Mouse (Mus musculus): ENCODE measurements around the gene 1700001J03Rik. TPM values are rescaled to one million over a fixed set of nuclear protein-coding genes. Genes with fewer than 3 reads are reported as not detected.

The 1700001J03Rik gene
- polyA plus RNA-seq, 1 experiment = 1.7 TPM

DNA sequence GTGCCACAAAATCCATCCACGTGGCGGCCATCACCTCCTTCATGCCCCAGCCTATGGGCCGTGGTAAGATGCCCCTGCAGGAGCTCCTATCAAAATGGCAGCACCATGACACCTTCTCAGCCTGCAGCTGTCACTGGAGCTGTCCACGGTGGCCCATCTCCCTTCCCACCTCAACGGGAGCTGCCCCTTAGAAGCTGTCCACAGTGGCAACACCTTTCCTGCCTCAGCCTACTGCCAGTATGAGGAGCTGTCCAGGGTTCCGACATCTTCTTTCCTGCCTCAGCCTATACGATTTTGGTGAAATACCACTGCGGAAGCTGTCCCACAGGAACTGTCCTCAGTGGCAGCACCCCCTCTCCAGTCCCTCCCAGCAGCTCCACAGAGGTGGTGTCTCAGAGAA, 42.4 kb upstream of the 1700001J03Rik start:
- Histone ChIP-seq H3K4me3 (ENCODE audit: insufficient read depth, low read depth, low read length) (no peak overlapping the region), H3K4me1 (ENCODE audit: control insufficient read depth, insufficient read depth, low read length) (0 out of 2 replicates have a peak, but pooled peaks cover 3% of the 10 kb centered on the region), H3K27ac (ENCODE audit: insufficient read depth, low read depth, low read length) (no peak overlapping the region), H3K36me3 (ENCODE audit: control insufficient read depth, insufficient read depth, low read length) (no peaks in the 10 kb centered on the region), H3K27me3 (replicated peaks; ENCODE audit: control insufficient read depth, insufficient read depth, low read length) (no peaks in the 10 kb centered on the region)
- TF ChIP-seq CTCF (conservative IDR thresholded peaks at IDR 0.05; ENCODE audit: insufficient read depth, insufficient read length, low read depth, low read length) = no peak
- TF ChIP-seq POLR2A (IDR thresholded peaks at IDR 0.05; ENCODE audit: low read depth, low read length) = no peak
- DNase-seq = no peak
- 92% methylated on average over 8 of the region's 8 CpGs for WGBS

DNA sequence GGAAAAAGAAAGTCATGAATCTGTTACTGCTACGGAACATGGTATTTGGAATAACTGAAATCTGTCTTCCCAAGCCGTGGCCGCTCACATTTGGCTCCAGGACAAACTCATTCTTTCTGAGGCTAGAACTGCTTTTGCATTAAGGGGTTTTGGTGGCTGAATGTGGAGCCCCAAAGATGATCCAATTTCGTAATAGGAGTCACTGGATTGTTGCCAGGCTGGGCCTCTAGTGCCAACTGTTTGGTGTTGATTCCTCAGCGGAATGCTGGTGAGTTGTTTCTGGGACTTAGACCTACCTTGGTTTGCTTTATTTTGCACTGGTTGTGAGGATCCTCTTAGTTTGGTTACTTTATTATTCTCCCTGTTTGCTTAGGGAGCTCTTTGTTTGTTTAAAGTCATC, 38.7 kb upstream of the 1700001J03Rik start:
- Histone ChIP-seq H3K27ac (ENCODE audit: insufficient read depth, low read depth, low read length) (no peak overlapping the region), H3K4me3 (ENCODE audit: insufficient read depth, low read depth, low read length) (no peak overlapping the region), H3K27me3 (replicated peaks; ENCODE audit: control insufficient read depth, insufficient read depth, low read length) (no peaks in the 10 kb centered on the region), H3K36me3 (ENCODE audit: control insufficient read depth, insufficient read depth, low read length) (no peaks in the 10 kb centered on the region), H3K4me1 (ENCODE audit: control insufficient read depth, insufficient read depth, low read length) (no peaks in the 10 kb centered on the region; the same call in 1 of the 2 replicates)
- WGBS = 78% methylated on average over 5 of the region's 5 CpGs
- TF ChIP-seq CTCF (conservative IDR thresholded peaks at IDR 0.05; ENCODE audit: insufficient read depth, insufficient read length, low read depth, low read length) (no peak), POLR2A (IDR thresholded peaks at IDR 0.05; ENCODE audit: low read depth, low read length) (no peak)
- DNase-seq = peak; percentile 60

DNA sequence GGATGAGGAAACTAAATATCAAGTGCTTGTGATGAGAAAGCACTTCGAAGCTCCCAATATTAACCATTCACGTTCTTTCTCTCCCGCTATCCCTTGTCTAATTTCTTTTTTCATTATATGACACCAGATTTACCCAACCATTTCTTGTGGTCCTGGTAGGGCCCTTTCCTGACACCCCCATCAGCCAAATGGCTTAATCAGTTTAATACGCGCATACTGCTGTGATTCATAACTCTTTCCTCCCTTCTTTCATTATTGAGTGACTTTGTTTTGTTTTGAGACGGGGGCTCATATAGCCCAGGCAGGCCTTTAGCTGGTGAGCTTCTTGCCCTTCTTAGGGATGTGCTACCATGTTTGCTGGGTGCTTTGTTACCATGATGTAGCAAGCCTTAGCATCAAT, 36.6 kb upstream of the 1700001J03Rik start:
- TF ChIP-seq CTCF (conservative IDR thresholded peaks at IDR 0.05; ENCODE audit: insufficient read depth, insufficient read length, low read depth, low read length) = no peak
- no peak for TF ChIP-seq POLR2A (IDR thresholded peaks at IDR 0.05; ENCODE audit: low read depth, low read length)
- no peaks in the 10 kb centered on the region for H3K27me3 ChIP-seq (replicated peaks; ENCODE audit: control insufficient read depth, insufficient read depth, low read length)
- no peaks in the 10 kb centered on the region; the same call in 1 of the 2 replicates for H3K4me1 ChIP-seq (ENCODE audit: control insufficient read depth, insufficient read depth, low read length)
- peaks cover 4% of the 10 kb centered on the region for H3K36me3 ChIP-seq (ENCODE audit: control insufficient read depth, insufficient read depth, low read length)
- H3K4me3 ChIP-seq (ENCODE audit: insufficient read depth, low read depth, low read length) = peak overlapping the region; percentile 63
- H3K27ac ChIP-seq (ENCODE audit: insufficient read depth, low read depth, low read length) = peak overlapping the region; percentile 96
- DNase-seq = no peak
- WGBS = 23% methylated on average over 6 of the region's 6 CpGs

DNA sequence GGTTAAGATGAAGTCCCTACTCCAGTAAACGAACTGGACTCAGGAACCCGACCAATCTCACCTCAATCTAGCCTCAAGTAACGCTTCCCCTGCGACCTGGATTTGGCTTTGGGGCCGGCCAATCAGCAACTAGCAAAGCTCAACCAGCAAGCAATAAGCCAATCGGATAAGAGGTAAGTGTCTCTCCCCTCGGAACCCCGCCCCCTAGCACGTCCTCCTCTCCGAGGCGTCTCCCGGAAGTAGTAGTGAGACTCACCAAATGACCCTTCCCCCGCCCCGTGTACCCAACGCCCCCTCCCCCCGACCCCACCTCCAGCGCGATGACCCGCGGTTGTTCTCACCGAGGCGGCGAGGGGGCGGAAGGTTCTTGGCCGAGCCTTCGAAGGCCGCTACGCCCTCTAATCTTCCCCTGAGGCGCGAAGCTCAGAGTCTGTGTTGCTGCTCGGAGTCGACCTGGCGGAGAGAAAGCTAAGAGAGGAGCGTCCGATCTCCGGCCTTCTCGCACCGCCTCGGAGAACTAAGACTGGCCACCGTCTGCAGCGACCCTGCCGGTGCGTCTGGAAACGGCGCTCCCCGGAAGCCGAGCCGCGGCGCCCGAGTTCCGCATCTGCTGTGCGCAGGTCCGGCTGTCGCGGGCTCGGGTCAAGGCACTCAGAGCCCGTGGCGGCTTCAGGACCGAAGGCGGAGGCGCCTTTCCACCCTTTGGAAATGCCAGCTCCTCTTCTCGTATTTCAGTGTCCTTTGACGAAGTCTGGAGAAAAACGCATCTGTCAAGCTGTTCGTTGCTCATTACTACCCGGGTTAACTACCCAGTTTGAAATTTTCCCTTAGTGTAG, 36.0 kb upstream of the 1700001J03Rik start, which contains the start of gene Rnf6:
Gene Rnf6 (minus strand): TSS at position 677 of the 836 bp plus-strand sequence.
- peak; percentile 98 for DNase-seq
- H3K4me1 ChIP-seq (ENCODE audit: control insufficient read depth, insufficient read depth, low read length) = no peaks in the 10 kb centered on the region; the same call in 1 of the 2 replicates
- under 1% methylated on average over 66 of the region's 67 CpGs for WGBS

DNA sequence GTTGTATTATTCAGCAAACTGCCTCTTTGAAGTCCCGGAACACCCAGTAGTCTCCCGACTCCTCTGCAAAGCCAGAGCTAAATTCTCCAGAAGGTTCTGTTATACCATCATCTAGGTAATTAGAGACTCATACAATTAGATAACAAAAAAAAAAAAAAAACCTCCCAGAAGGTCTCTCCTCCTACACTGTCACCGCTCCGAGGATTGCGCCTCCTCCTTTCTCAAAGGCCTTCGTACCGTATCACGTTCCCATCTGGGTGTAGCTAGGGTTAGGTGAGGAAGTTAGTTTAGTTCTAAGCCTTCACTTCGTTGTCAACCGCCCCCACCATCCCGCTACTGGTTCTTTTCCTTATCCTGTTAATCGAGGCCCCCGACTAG, 35.4 kb upstream of the 1700001J03Rik start:
- DNase-seq = no peak
- Histone ChIP-seq H3K36me3 (ENCODE audit: control insufficient read depth, insufficient read depth, low read length) (peaks cover 7% of the 10 kb centered on the region), H3K27me3 (replicated peaks; ENCODE audit: control insufficient read depth, insufficient read depth, low read length) (no peaks in the 10 kb centered on the region), H3K4me1 (ENCODE audit: control insufficient read depth, insufficient read depth, low read length) (no peaks in the 10 kb centered on the region; the same call in 1 of the 2 replicates), H3K27ac (ENCODE audit: insufficient read depth, low read depth, low read length) (peak overlapping the region; percentile 69), H3K4me3 (ENCODE audit: insufficient read depth, low read depth, low read length) (peak overlapping the region; percentile 63)
- TF ChIP-seq POLR2A (IDR thresholded peaks at IDR 0.05; ENCODE audit: low read depth, low read length) (no peak), CTCF (conservative IDR thresholded peaks at IDR 0.05; ENCODE audit: insufficient read depth, insufficient read length, low read depth, low read length) (no peak)
- 3% methylated on average over 13 of the region's 13 CpGs for WGBS

More for the DNA sequence above, 36.0 kb upstream of the 1700001J03Rik start, which contains the start of gene Rnf6:
- TF ChIP-seq CTCF (conservative IDR thresholded peaks at IDR 0.05; ENCODE audit: insufficient read depth, insufficient read length, low read depth, low read length) = no peak
- peak; percentile 52 for TF ChIP-seq POLR2A (IDR thresholded peaks at IDR 0.05; ENCODE audit: low read depth, low read length)
- peak within 1 kb of the TSS; percentile 63 for H3K4me3 ChIP-seq (ENCODE audit: insufficient read depth, low read depth, low read length)
- H3K36me3 ChIP-seq (ENCODE audit: control insufficient read depth, insufficient read depth, low read length) = peaks cover 4% of the 10 kb centered on the region
- no peaks in the 10 kb centered on the region for H3K27me3 ChIP-seq (replicated peaks; ENCODE audit: control insufficient read depth, insufficient read depth, low read length)
- peak within 1 kb of the TSS; percentile 96 for H3K27ac ChIP-seq (ENCODE audit: insufficient read depth, low read depth, low read length)

DNA sequence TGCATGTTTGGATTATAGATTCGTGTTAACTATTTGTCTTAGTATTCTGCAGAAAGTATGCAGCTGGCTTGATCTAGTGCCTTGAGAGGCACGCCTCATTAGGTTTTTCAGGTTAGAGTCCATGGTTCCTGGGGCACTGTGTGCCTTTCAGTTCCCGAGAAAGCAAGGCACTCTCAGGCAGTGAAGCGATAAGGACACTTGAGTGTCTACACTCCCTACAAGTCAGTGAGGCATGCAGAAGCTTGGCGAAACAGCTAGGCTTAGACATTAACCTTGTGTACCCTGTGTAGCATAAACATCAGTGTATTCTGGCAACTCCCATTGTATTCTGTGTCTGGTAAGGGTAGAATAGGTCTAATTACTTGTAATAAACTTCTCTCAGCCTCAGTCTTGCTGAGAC, 20.4 kb upstream of the 1700001J03Rik start:
- Histone ChIP-seq H3K4me3 (ENCODE audit: insufficient read depth, low read depth, low read length) (no peak overlapping the region), H3K27me3 (replicated peaks; ENCODE audit: control insufficient read depth, insufficient read depth, low read length) (no peaks in the 10 kb centered on the region), H3K27ac (ENCODE audit: insufficient read depth, low read depth, low read length) (peak overlapping the region; percentile 97), H3K36me3 (ENCODE audit: control insufficient read depth, insufficient read depth, low read length) (peaks cover 5% of the 10 kb centered on the region), H3K4me1 (ENCODE audit: control insufficient read depth, insufficient read depth, low read length) (peaks cover 26% of the 10 kb centered on the region)
- 31% methylated on average over 5 of the region's 5 CpGs for WGBS
- TF ChIP-seq CTCF (conservative IDR thresholded peaks at IDR 0.05; ENCODE audit: insufficient read depth, insufficient read length, low read depth, low read length) = no peak
- TF ChIP-seq POLR2A (IDR thresholded peaks at IDR 0.05; ENCODE audit: low read depth, low read length) = no peak
- peak; percentile 96 for DNase-seq

DNA sequence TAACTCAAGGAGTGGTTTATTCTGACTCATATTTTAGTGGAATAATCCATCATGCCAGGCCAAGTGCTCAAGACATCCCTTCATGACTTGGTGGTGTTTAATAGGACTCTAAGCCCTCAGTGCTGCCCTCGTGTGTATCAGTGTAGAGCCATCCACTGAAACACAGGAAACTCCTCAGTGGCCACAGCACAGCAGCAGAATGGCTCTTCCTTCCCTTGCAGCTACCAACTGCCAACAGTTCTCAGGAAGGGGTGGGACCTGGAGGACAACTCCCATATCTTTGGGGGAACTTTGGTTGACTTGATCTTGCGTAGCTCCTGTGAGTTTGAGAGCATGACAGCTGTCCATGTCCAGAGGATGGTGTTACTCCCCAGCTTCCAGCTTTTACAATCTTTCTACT, 18.8 kb upstream of the 1700001J03Rik start:
- DNase-seq = peak; percentile 20
- H3K4me3 ChIP-seq (ENCODE audit: insufficient read depth, low read depth, low read length) = no peak overlapping the region
- peak overlapping the region; percentile 79 for H3K27ac ChIP-seq (ENCODE audit: insufficient read depth, low read depth, low read length)
- no peak for TF ChIP-seq POLR2A (IDR thresholded peaks at IDR 0.05; ENCODE audit: low read depth, low read length)
- TF ChIP-seq CTCF (conservative IDR thresholded peaks at IDR 0.05; ENCODE audit: insufficient read depth, insufficient read length, low read depth, low read length) = no peak
- no peaks in the 10 kb centered on the region for H3K27me3 ChIP-seq (replicated peaks; ENCODE audit: control insufficient read depth, insufficient read depth, low read length)
- peaks cover 33% of the 10 kb centered on the region for H3K4me1 ChIP-seq (ENCODE audit: control insufficient read depth, insufficient read depth, low read length)
- 72% methylated on average over 2 of the region's 2 CpGs for WGBS
- H3K36me3 ChIP-seq (ENCODE audit: control insufficient read depth, insufficient read depth, low read length) = peaks cover 4% of the 10 kb centered on the region
